Mouse (Mus musculus): ENCODE results near the gene Rnf114.

DNA sequence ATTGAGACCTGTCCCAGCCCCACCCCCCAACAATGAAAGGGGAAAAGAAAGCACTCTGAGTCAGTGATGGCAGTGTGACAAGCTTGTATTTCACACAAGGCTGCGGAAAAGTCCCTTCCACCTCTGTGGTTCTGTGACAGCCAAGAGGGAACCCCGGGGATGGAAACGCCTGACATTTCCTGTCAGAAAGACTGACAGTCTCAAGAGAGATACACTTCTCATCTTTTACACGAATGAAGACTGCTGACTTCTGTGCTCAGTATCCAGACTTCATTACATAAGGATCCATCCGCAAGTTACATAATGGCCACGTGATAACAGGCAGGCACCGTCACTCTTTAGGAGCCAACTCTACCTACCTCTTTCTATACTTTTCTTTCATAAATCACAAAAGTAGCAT, 4.0 kb downstream of the Rnf114 start:
- TF ChIP-seq EP300 (IDR thresholded peaks at IDR 0.05) (no peak), CTCF (IDR thresholded peaks at IDR 0.05) (no peak)

Data from lung, postnatal 0 days (tissue).